21 mouse cellular contexts compared by ENCODE assay signal in the genomic region with DNA sequence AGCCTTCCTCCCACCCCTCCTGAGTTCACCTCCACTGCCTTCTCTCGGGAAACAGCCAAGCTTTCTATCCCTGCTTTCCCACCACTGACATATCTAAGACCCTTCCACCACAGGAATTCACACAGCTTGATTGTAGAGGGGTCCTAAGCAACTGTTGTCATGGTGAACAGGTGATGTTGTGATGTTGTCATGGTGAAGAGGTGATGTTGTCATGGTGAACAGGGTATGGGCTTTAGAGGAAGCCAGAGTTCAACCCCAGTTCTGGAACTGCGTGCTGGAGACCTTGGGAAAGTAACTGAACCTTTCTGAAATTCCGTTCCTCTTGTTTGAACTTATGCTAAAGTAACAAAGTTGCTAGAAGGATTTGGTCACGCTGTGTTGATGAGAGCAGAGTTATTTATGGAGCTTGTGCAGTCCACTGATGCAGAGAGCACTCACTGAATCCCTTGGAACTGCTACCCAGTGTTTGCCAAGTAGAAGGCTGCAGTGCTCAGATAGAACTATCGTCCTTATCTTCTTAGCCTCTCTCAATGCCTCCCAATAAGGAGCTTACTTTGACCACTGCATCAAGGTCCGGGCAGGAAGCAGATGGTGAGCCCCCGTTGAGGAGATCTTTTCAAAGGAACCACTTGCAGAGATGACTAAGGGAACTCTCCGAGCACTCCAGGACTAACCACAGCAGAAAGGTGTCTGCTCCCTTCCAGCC. TPM values are rescaled to one million over a fixed set of nuclear protein-coding genes. Genes with fewer than 3 reads are reported as not detected.
DNase-seq lines count a peak whose midpoint lies in the region; ATAC-seq and TF ChIP-seq lines count a peak whose summit lies in the region.
"Had no signal": no experiment of that assay in that cellular context is flagged by ENCODE, and none has a peak within 500 bp of the region (broad histone marks: within the 10 kb centered on the region; RNA-seq: fewer than 3 reads in every experiment).

No protein-coding gene starts in this region.

- H3K27me3 ChIP-seq in forebrain, postnatal 0 days (ENCODE audit: insufficient read depth, low read length): no peaks in the 10 kb centered on the region
- no peaks in the 10 kb centered on the region for H3K27me3 ChIP-seq in forebrain, embryonic 15.5 days
- H3K27me3 ChIP-seq in liver, embryonic 11.5 days (replicated peaks; ENCODE audit: control insufficient read depth, insufficient read depth, low read length): no peaks in the 10 kb centered on the region
- no peaks in the 10 kb centered on the region for H3K27me3 ChIP-seq in megakaryocyte, embryonic 14.5 days (replicated peaks)
- H3K27me3 ChIP-seq in embryonic facial prominence, embryonic 10.5 days (replicated peaks; ENCODE audit: low read depth, poor library complexity, severe bottlenecking): no peaks in the 10 kb centered on the region
- H3K27me3 ChIP-seq: heart, embryonic 13.5 days; limb, embryonic 12.5 days; lung, embryonic 15.5 days; neural tube, embryonic 13.5 days had no signal

- H3K4me3 ChIP-seq in forebrain, postnatal 0 days (ENCODE audit: low read depth, low read length): no peak overlapping the region
- H3K4me3 ChIP-seq in forebrain, embryonic 15.5 days: no peak overlapping the region
- H3K4me3 ChIP-seq in liver, embryonic 11.5 days (ENCODE audit: low read depth, low read length): no peak overlapping the region
- H3K4me3 ChIP-seq in megakaryocyte, embryonic 14.5 days (replicated peaks): peak overlapping the region; percentile 77
- no peak overlapping the region for H3K4me3 ChIP-seq in embryonic facial prominence, embryonic 10.5 days
- H3K4me3 ChIP-seq: heart, embryonic 13.5 days; limb, embryonic 12.5 days; lung, embryonic 15.5 days; neural tube, embryonic 13.5 days had no signal

- no peak overlapping the region for H3K27ac ChIP-seq in forebrain, postnatal 0 days (ENCODE audit: low read depth, low read length)
- H3K27ac ChIP-seq in forebrain, embryonic 15.5 days (replicated peaks): no peak overlapping the region
- peak overlapping the region; percentile 48; the same call in 1 of the 2 replicates for H3K27ac ChIP-seq in liver, embryonic 11.5 days (ENCODE audit: low read depth, low read length)
- no peak overlapping the region for H3K27ac ChIP-seq in embryonic facial prominence, embryonic 10.5 days (replicated peaks)
- H3K27ac ChIP-seq: heart, embryonic 13.5 days; limb, embryonic 12.5 days; lung, embryonic 15.5 days; neural tube, embryonic 13.5 days had no signal

- ATAC-seq in forebrain, postnatal 0 days: 0 out of 2 replicates have a peak, but pooled peaks have one; percentile 45
- no peak for ATAC-seq in forebrain, embryonic 15.5 days (replicated peaks)
- peak; percentile 83 for ATAC-seq in common myeloid progenitor, adult 5-6 weeks (replicated peaks; ENCODE audit: low read depth, poor library complexity, severe bottlenecking)
- peak; percentile 80 for ATAC-seq in liver, embryonic 11.5 days (replicated peaks; ENCODE audit: low FRiP score)
- ATAC-seq: activated CD4-positive, CD25-positive, alpha-beta regulatory T cell, adult 4 months; inflammation-experienced regulatory T-cells, adult 6 months had no signal

- H3K9me3 ChIP-seq in forebrain, postnatal 0 days (ENCODE audit: low read length): no peaks in the 10 kb centered on the region
- H3K9me3 ChIP-seq in forebrain, embryonic 15.5 days: no peaks in the 10 kb centered on the region
- no peaks in the 10 kb centered on the region for H3K9me3 ChIP-seq in liver, embryonic 11.5 days (ENCODE audit: control insufficient read depth, low read length)
- H3K9me3 ChIP-seq in megakaryocyte, embryonic 14.5 days: no peaks in the 10 kb centered on the region
- no peaks in the 10 kb centered on the region for H3K9me3 ChIP-seq in embryonic facial prominence, embryonic 10.5 days
- H3K9me3 ChIP-seq: heart, embryonic 13.5 days; limb, embryonic 12.5 days; lung, embryonic 15.5 days; neural tube, embryonic 13.5 days had no signal

- no peak for DNase-seq in forebrain, postnatal 0 days
- no peak for DNase-seq in liver, embryonic 11.5 days (ENCODE audit: low spot score)
- no peak for DNase-seq in cerebellum, postnatal 14 days
- no peak for DNase-seq in embryonic facial prominence, embryonic 10.5 days (ENCODE audit: low spot score)
- DNase-seq in thymus, postnatal 25 days: no peak
- DNase-seq: adrenal gland, postnatal 36 days; cerebellum, postnatal 10 days; gastrocnemius, postnatal 36 days; heart, postnatal 36 days; kidney, adult 8-10 months; kidney, postnatal 25 days; thymus, adult 18-20 months had no signal

- no peak overlapping the region for H3K4me2 ChIP-seq in forebrain, postnatal 0 days (ENCODE audit: low read depth)
- no peak overlapping the region for H3K4me2 ChIP-seq in forebrain, embryonic 15.5 days (replicated peaks)
- H3K4me2 ChIP-seq in liver, embryonic 11.5 days: no peak overlapping the region; the same call in 1 of the 2 replicates
- H3K4me2 ChIP-seq: heart, embryonic 13.5 days; limb, embryonic 12.5 days; lung, embryonic 15.5 days; neural tube, embryonic 13.5 days had no signal

- 76% methylated on average over 8 of the region's 8 CpGs for WGBS in forebrain, postnatal 0 days
- 82% methylated on average over 8 of the region's 8 CpGs for WGBS in forebrain, embryonic 15.5 days
- 40% methylated on average over 8 of the region's 8 CpGs for WGBS in liver, embryonic 11.5 days
- 81% methylated on average over 8 of the region's 8 CpGs for WGBS in embryonic facial prominence, embryonic 10.5 days

- H3K9ac ChIP-seq in forebrain, postnatal 0 days: no peak overlapping the region
- no peak overlapping the region for H3K9ac ChIP-seq in forebrain, embryonic 15.5 days (replicated peaks)
- no peak overlapping the region for H3K9ac ChIP-seq in liver, embryonic 11.5 days (ENCODE audit: low read depth, low read length)
- H3K9ac ChIP-seq: heart, embryonic 13.5 days; limb, embryonic 12.5 days; lung, embryonic 15.5 days; neural tube, embryonic 13.5 days had no signal

- TF ChIP-seq CTCF in forebrain, postnatal 0 days (IDR thresholded peaks at IDR 0.05; ENCODE audit: low read depth): no peak

- H3K4me1 ChIP-seq in forebrain, postnatal 0 days (ENCODE audit: insufficient read depth): no peaks in the 10 kb centered on the region
- H3K4me1 ChIP-seq in forebrain, embryonic 15.5 days: no peaks in the 10 kb centered on the region
- H3K4me1 ChIP-seq in liver, embryonic 11.5 days (replicated peaks; ENCODE audit: control insufficient read depth, insufficient read depth, low read length): no peaks in the 10 kb centered on the region
- H3K4me1 ChIP-seq in megakaryocyte, embryonic 14.5 days: peaks cover 97% of the 10 kb centered on the region
- H3K4me1 ChIP-seq in embryonic facial prominence, embryonic 10.5 days: no peaks in the 10 kb centered on the region
- H3K4me1 ChIP-seq: limb, embryonic 12.5 days; neural tube, embryonic 13.5 days had no signal

- no peaks in the 10 kb centered on the region for H3K36me3 ChIP-seq in forebrain, postnatal 0 days (ENCODE audit: insufficient read depth)
- no peaks in the 10 kb centered on the region for H3K36me3 ChIP-seq in forebrain, embryonic 15.5 days
- no peaks in the 10 kb centered on the region for H3K36me3 ChIP-seq in liver, embryonic 11.5 days (ENCODE audit: control insufficient read depth, insufficient read depth, low read length)
- peaks cover 52% of the 10 kb centered on the region for H3K36me3 ChIP-seq in megakaryocyte, embryonic 14.5 days (replicated peaks; ENCODE audit: low read length)
- no peaks in the 10 kb centered on the region for H3K36me3 ChIP-seq in embryonic facial prominence, embryonic 10.5 days (replicated peaks)
- H3K36me3 ChIP-seq: heart, embryonic 13.5 days; limb, embryonic 12.5 days; lung, embryonic 15.5 days; neural tube, embryonic 13.5 days had no signal

RNA-seq across cellular contexts. Expression of gene Thbs1, which starts 45.5 kb away (rescaled TPM):
- 13.2 and 16.0 TPM in 2 replicates for total RNA-seq in forebrain, postnatal 0 days (2014; rRNA removed)
- 2.9 and 4.4 TPM in 2 replicates for polyA plus RNA-seq in forebrain, postnatal 0 days (2015; fragmentation: Nextera tagmentation; extraction: Ambion mirVana)
- polyA plus RNA-seq in forebrain, embryonic 15.5 days (2015; fragmentation: Nextera tagmentation; extraction: Ambion mirVana): 10.2 and 10.3 TPM in 2 replicates
- 0.59 and 3.1 TPM in 2 replicates for total RNA-seq in common myeloid progenitor, adult 5-6 weeks (2017)
- polyA plus RNA-seq in liver, embryonic 11.5 days (2014; fragmentation: Nextera tagmentation; extraction: Ambion mirVana): 85.5 and 95.4 TPM in 2 replicates
- polyA plus RNA-seq in megakaryocyte, embryonic 14.5 days (2012; ENCODE audit: insufficient read depth, low replicate concordance): 258 and 405 TPM in 2 replicates
- 31.1 and 35.4 TPM in 2 replicates for polyA plus RNA-seq in embryonic facial prominence, embryonic 10.5 days (2016; fragmentation: Nextera tagmentation; extraction: Ambion mirVana)
- polyA plus RNA-seq: activated CD4-positive, CD25-positive, alpha-beta regulatory T cell, adult 4 months had no signal
